Mouse (Mus musculus): ENCODE results near the gene Marf1. TPM values are rescaled to one million over a fixed set of nuclear protein-coding genes. Genes with fewer than 3 reads are reported as not detected.
A peak's percentile ranks its signal among the peaks of the same experiment; 100 is the strongest.

Gene Marf1
- 100 to 1,000 TPM; 111 to 697 (median 227) TPM for total RNA-seq (2018; cell fraction: chromatin; rRNA removed)
- 10 to 100 TPM; 18.9 to 44.0 (median 32.8) TPM for total RNA-seq (2018; cell fraction: cytosol; rRNA removed)
- 100 to 1,000 TPM in 23 of 26 experiments, 10 to 100 TPM in 3; 82.4 to 426 (median 148) TPM for total RNA-seq (2018; cell fraction: nucleus; rRNA removed)
- 17.0 to 25.5 TPM (median 17.4 TPM) in 3 replicates for polyA plus RNA-seq (2018)

DNA sequence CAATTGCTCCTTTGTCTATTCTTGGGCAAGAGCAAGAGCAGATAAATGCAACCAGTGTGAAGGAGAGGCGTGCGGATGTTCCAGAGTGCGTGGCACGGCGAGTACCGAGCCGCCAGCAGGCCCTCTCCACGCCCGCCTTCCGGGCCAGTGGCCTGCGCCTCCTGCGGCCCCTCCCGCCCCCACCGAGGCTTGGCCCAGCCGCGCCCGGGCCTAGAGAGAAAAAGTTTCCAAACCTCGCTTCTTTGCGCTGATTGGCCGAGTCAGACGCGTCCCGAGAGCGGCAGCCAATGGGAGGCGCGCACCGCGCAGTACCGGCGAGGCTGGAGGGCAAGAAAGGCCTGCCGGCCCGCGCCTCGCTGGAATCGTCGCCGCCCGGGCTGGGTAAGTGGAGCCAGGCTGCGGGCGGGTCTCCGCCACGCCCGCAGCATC is at the start of gene Marf1, which contains the start of gene Nde1:
Gene Marf1, minus strand, starts transcription at position 364 of the 429 bp plus-strand sequence.
Gene Nde1, plus strand, starts transcription at position 288 of the 429 bp plus-strand sequence.
- peaks cover 1% of the 10 kb centered on the region; the same call in 1 of the 2 replicates for H3K36me3 ChIP-seq (ENCODE audit: inconsistent target)
- peaks cover 57% of the 10 kb centered on the region for H3K79me2 ChIP-seq (ENCODE audit: inconsistent target)
- H3K4me3 ChIP-seq (ENCODE audit: inconsistent target) = peak within 1 kb of the TSS; percentile 88
- H3K27ac ChIP-seq = peak within 1 kb of the TSS; percentile 68
- under 1% methylated on average over 43 of the region's 43 CpGs for WGBS (ENCODE audit: missing documents)

DNA sequence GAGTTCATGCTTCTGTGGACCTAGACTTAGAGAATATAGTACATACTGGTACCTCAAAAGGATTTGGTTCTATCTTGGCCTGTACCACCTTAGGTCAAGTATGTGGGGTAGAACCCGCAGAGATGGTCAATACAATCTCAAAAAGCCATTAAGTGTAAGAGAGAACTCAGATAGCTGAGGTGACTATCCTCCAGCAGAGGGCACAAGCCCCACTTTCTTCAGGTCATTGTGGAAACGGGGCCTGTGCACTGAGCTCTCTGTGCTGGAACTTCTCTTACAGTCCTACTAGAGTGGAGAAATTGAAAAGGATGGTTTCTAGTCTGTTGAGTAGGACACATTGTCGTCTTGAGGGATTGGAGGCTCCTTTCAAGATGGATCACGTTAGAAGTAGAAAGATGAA is 35.6 kb upstream of the Marf1 start:
- no peak overlapping the region for H3K27ac ChIP-seq
- H3K36me3 ChIP-seq (ENCODE audit: inconsistent target) = no peaks in the 10 kb centered on the region
- no peak overlapping the region for H3K4me3 ChIP-seq (ENCODE audit: inconsistent target)
- WGBS (ENCODE audit: missing documents) = 91% methylated on average over 4 of the region's 4 CpGs
- no peaks in the 10 kb centered on the region for H3K79me2 ChIP-seq (ENCODE audit: inconsistent target)

DNA sequence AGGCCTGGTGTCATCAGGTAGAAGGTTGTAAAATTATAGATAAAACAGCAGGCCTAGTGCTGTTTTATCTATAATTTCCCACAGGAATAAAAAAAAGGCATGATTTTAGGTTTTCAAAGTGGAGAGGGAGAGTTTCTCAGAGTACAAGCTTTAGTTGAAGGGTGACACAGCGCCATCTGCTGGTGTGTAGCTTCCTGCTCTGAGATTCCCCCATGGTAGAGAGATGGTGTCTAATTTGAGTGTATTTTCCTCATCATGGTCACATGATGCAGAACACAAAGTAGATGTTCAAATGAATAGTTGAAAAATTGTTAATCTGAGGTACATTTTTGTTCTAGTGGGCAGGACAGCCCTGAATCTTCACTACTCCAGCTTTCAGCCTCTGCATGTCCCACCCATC is 32.3 kb upstream of the Marf1 start:
- H3K4me3 ChIP-seq (ENCODE audit: inconsistent target) = no peak overlapping the region
- WGBS (ENCODE audit: missing documents) = 38% methylated on average over 1 of the region's 1 CpGs
- peaks cover 20% of the 10 kb centered on the region; the same call in 1 of the 2 replicates for H3K36me3 ChIP-seq (ENCODE audit: inconsistent target)
- H3K27ac ChIP-seq = no peak overlapping the region
- no peaks in the 10 kb centered on the region for H3K79me2 ChIP-seq (ENCODE audit: inconsistent target)

DNA sequence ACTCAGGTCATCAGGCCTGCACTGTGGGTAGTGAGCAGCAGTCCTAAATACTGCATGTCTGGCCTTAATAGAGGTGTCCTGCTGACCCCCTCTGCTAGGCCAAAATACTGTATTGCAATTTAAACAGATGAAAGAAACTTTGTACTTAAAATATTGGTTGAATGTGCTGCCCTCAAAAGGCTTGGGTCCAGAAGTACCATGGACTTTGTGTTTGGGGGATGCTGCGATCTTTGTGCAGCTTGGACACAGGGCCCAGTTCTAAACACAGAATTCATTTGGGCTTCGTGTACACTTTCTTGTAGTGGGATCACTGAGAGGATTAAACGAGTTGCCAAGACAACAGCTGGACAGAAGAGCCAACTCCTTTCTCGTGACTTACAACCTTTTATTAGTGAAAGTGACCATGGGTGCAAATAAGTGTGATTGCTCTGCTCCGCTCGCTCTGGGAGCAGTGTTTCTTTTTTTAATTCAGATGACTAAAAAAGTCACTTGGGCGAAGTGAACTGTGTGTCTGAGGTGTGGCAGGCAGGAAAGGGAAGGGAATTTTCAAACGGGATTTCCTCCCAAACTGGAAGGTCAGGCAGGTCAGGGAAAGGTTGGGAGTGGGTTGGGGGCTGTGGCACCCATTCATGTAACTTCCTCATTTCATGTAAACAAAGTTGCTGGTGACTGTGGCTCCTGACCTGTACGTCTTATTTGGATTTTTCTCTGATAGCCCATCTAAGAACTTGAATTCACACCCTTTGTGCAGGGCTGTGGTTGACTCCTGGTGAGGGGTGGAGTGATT is 31.2 kb upstream of the Marf1 start:
- peaks cover 31% of the 10 kb centered on the region; the same call in 1 of the 2 replicates for H3K36me3 ChIP-seq (ENCODE audit: inconsistent target)
- WGBS (ENCODE audit: missing documents) = 80% methylated on average over 9 of the region's 9 CpGs
- H3K4me3 ChIP-seq (ENCODE audit: inconsistent target) = no peak overlapping the region
- H3K79me2 ChIP-seq (ENCODE audit: inconsistent target) = no peaks in the 10 kb centered on the region
- no peak overlapping the region for H3K27ac ChIP-seq

DNA sequence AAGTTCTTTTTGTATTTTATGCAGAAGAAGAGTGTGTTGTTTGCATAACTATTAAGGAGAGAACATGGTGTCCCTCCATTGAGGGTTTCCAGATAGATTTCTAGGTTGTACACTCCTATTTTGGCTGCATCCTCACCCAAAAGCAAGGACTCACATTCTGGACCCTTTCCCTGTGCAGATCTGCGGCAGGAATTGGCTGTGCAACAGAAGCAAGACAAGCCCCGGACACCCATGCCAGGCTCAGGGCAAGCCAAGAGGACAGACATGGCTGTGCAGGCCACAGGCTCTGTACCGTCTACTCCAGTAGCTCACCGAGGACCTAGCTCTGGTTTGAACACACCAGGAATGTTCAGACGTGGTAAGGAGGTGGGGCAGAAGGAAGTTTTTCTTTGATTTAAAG is 22.4 kb upstream of the Marf1 start:
- peaks cover 90% of the 10 kb centered on the region for H3K36me3 ChIP-seq (ENCODE audit: inconsistent target)
- H3K4me3 ChIP-seq (ENCODE audit: inconsistent target) = no peak overlapping the region
- 98% methylated on average over 5 of the region's 5 CpGs for WGBS (ENCODE audit: missing documents)
- H3K79me2 ChIP-seq (ENCODE audit: inconsistent target) = peaks cover 5% of the 10 kb centered on the region; the same call in 1 of the 2 replicates
- H3K27ac ChIP-seq = no peak overlapping the region

DNA sequence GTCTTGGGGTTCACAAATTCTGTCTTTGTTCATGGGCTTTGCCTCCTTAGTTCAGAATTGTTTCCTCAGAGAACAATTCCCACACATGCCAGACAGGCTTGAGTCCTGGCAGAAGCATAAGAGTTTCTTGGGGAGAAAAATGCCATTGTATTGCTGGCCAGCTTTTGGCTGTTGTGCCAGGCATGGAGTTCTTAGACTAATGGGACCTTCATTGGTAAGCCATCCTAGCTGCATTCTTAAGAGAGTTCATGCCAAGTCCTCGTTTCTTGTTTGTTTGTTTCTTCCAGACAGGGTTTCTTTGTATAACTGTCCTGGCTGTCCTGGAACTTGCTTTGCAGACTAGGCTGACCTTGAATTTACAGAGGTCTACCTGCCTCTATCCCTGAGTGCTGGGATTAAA is 20.7 kb upstream of the Marf1 start:
- no peak overlapping the region for H3K27ac ChIP-seq
- no peak overlapping the region for H3K4me3 ChIP-seq (ENCODE audit: inconsistent target)
- H3K36me3 ChIP-seq (ENCODE audit: inconsistent target) = peaks cover 81% of the 10 kb centered on the region
- peaks cover 6% of the 10 kb centered on the region; the same call in 1 of the 2 replicates for H3K79me2 ChIP-seq (ENCODE audit: inconsistent target)
- 100% methylated on average over 1 of the region's 1 CpGs for WGBS (ENCODE audit: missing documents)

DNA sequence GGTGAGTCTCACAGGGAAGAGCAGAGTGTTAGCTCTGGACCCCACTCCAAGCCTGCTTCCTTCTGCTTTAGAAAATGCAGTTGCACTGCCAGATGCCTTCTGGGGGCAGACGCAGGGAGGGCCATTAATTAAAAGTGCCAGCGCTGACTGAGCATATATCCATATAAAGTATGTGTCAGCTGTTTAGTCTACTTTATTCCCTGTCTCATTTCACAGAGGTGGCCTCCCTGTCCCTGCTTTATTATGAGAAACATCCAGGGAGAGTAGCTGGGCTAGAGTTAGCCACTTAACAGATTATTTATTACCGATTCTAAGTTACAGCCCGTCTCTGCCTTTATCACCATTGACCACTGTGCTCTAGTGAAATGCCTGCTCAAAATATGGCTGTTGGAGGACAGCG is 19.2 kb upstream of the Marf1 start:
- H3K79me2 ChIP-seq (ENCODE audit: inconsistent target) = peaks cover 11% of the 10 kb centered on the region; the same call in 1 of the 2 replicates
- 85% methylated on average over 5 of the region's 5 CpGs for WGBS (ENCODE audit: missing documents)

DNA sequence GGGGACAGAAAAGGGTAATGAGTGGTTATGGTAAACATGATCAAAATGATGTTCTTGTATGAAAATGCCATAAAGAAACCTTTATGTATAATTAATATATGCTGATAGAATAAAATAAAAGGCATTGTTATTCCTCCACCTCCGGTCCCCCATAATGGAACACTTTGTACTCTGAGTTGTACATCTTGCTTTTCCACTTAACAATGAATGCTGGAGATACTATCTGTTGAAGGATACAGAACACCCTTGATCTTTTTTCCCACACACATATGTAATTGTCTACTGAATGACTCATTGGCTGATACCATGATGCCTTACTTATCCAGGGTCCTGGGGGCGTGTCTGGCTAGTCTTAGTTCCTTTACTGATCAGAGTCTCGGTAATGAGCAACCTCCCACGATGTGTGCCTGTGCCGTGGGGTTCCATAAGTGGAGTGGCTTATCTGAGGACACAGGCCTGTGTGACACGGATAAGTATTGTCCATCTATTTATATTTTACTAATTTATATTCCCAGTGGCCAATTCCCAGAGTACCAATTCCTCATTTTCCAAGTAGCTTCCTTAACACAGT is 17.1 kb upstream of the Marf1 start:
- H3K36me3 ChIP-seq (ENCODE audit: inconsistent target) = peaks cover 61% of the 10 kb centered on the region
- 87% methylated on average over 6 of the region's 6 CpGs for WGBS (ENCODE audit: missing documents)
- H3K79me2 ChIP-seq (ENCODE audit: inconsistent target) = peaks cover 11% of the 10 kb centered on the region; the same call in 1 of the 2 replicates
- no peak overlapping the region for H3K4me3 ChIP-seq (ENCODE audit: inconsistent target)
- H3K27ac ChIP-seq = no peak overlapping the region

More for the DNA sequence above, 19.2 kb upstream of the Marf1 start:
- Histone ChIP-seq H3K4me3 (ENCODE audit: inconsistent target) (no peak overlapping the region), H3K36me3 (ENCODE audit: inconsistent target) (peaks cover 70% of the 10 kb centered on the region), H3K27ac (no peak overlapping the region)

DNA sequence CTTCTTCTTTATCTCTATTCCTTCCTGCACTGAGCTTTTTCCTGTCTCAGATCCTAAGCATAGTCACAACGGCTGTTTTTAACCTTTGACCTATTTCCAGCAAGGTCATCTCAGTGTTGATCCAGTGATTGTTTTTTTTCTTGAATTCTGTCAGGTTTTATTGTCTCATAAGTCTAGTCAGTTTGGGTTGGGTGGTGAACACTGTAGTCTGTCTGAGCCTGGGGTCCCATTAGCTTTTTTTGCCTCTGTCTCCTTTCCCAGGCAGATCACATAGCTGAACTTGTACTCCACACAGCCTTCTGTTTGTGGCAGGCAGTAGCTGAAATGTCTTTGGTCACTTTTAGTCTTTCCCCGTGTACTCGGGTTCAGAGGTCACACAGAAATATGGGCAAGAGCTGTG is 14.9 kb upstream of the Marf1 start:
- H3K27ac ChIP-seq = no peak overlapping the region
- WGBS (ENCODE audit: missing documents) = 65% methylated on average over 3 of the region's 3 CpGs

DNA sequence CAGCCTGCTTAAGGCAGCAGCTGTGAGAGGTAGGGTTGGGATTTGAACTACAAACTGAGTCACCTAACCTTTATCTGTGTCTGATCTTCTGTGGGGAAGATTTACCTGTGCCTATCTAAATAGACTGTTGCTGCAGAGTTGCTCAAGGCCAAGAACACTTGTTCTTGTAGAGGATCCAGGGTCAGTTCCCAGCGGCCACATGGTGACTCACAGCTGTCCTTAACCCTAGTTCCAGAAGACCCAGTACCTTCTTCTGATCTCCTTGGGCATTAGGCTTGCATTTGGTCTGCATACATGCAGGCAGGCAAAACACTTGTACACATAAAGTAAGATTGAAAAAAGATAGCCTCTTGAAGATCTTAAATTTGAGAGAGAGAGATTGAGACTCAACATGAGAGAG is 6.6 kb upstream of the Marf1 start:
- 89% methylated on average over 1 of the region's 1 CpGs for WGBS (ENCODE audit: missing documents)
- H3K4me3 ChIP-seq (ENCODE audit: inconsistent target) = no peak overlapping the region
- peaks cover 59% of the 10 kb centered on the region for H3K36me3 ChIP-seq (ENCODE audit: inconsistent target)
- H3K27ac ChIP-seq = no peak overlapping the region
- H3K79me2 ChIP-seq (ENCODE audit: inconsistent target) = peaks cover 63% of the 10 kb centered on the region

More for the DNA sequence above, 14.9 kb upstream of the Marf1 start:
- peaks cover 62% of the 10 kb centered on the region for H3K36me3 ChIP-seq (ENCODE audit: inconsistent target)
- H3K79me2 ChIP-seq (ENCODE audit: inconsistent target) = peaks cover 12% of the 10 kb centered on the region; the same call in 1 of the 2 replicates
- no peak overlapping the region for H3K4me3 ChIP-seq (ENCODE audit: inconsistent target)

DNA sequence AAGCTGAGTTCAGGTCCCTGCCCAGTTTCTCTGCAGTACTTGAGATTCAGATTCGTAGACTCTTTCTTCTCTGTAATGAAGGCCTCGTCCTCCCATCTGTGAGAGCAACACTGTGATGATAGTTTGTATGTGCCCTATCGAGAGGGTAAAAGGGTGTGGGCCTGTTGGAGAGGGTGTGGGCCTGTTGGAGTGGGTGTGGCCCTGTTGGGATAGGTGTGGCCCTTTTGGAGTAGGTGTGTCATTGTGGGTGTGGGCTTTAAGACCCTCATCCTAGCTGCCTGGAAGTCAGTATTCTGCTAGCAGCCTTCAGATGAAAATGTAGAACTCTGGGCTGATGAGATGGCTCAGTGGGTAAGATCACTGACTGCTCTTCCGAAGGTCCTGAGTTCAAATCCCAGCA is 3.3 kb upstream of the Marf1 start:
- WGBS (ENCODE audit: missing documents) = 92% methylated on average over 4 of the region's 4 CpGs
- Histone ChIP-seq H3K4me3 (ENCODE audit: inconsistent target) (no peak overlapping the region), H3K27ac (no peak overlapping the region), H3K36me3 (ENCODE audit: inconsistent target) (peaks cover 32% of the 10 kb centered on the region), H3K79me2 (ENCODE audit: inconsistent target) (peaks cover 65% of the 10 kb centered on the region)

DNA sequence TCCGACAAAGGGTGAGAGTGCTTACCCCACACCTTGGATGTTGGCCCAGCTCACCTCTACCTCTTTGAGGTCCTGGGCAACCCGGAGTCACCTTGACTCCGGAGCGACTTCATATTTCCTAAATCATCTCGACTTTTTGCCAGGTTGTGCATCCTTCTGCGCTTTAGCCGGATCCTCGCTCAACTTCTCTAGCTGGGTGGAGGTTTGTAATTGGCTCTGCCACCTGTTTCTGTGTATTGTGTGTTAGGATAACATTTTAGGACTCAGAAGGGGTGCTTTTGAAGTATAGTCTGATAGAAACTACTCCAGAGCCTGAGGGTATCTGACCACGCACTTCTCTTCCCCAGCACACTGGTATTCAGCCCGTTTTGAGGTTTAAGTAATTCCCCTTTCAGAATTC is 580 bp upstream of the Marf1 start:
- WGBS (ENCODE audit: missing documents) = 2% methylated on average over 10 of the region's 10 CpGs
- Histone ChIP-seq H3K36me3 (ENCODE audit: inconsistent target) (peaks cover 8% of the 10 kb centered on the region; the same call in 1 of the 2 replicates), H3K79me2 (ENCODE audit: inconsistent target) (peaks cover 57% of the 10 kb centered on the region), H3K27ac (peak overlapping the region; percentile 68), H3K4me3 (ENCODE audit: inconsistent target) (peak overlapping the region; percentile 88)

DNA sequence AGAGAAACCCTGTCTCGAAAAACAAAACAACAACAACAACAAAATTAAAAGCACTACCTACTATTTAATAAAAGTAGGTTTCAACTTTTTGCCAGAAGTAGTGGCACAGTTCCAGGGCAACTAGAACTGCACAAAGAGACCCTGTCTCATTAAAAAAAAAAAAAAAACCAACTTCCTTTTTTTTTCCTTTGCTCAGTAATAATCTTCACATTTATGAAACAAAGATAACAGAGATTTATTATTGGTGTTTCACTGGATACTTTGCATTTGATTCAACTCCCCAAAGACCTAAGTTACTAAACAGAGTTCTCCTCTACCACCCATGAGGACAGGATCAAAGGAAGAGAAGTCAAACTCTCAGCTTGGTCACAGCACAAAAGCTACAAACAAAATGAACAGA is 2.2 kb downstream of the Marf1 start:
- WGBS (ENCODE audit: missing documents) = 100% methylated on average over 1 of the region's 1 CpGs
- Histone ChIP-seq H3K36me3 (ENCODE audit: inconsistent target) (no peaks in the 10 kb centered on the region), H3K4me3 (ENCODE audit: inconsistent target) (no peak overlapping the region), H3K79me2 (ENCODE audit: inconsistent target) (peaks cover 57% of the 10 kb centered on the region), H3K27ac (no peak overlapping the region)

DNA sequence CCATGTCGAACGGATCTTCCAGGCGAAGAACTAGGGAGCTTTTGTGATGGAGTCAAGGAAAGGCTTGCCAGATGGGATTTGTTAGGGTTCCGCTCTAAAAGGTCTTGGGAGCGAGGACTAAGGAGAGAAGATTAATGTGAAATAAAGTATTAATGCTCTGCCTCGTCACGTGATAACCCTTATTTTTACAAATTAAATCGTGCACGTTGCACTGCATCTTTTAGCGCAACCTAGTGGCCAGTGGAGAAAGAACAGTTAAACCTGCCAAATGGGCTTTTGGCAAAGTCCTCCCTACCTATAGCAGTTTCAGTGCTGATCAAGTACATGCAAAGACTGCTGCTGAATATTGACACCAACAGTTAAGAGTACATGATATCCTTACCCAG is 3.4 kb downstream of the Marf1 start:
- H3K79me2 ChIP-seq (ENCODE audit: inconsistent target) = peaks cover 56% of the 10 kb centered on the region
- no peaks in the 10 kb centered on the region for H3K36me3 ChIP-seq (ENCODE audit: inconsistent target)
- WGBS (ENCODE audit: missing documents) = 1% methylated on average over 10 of the region's 10 CpGs
- H3K27ac ChIP-seq = peak overlapping the region; percentile 94
- H3K4me3 ChIP-seq (ENCODE audit: inconsistent target) = peak overlapping the region; percentile 64

Data from macrophage (primary cell).